Mouse (Mus musculus): ENCODE results near the gene Cebpg. TPM values are rescaled to one million over a fixed set of nuclear protein-coding genes. Genes with fewer than 3 reads are reported as not detected.

Cebpg gene
- total and polyA plus RNA-seq, 2 experiments from 2014 or later: 13.2 to 14.9 TPM

DNA sequence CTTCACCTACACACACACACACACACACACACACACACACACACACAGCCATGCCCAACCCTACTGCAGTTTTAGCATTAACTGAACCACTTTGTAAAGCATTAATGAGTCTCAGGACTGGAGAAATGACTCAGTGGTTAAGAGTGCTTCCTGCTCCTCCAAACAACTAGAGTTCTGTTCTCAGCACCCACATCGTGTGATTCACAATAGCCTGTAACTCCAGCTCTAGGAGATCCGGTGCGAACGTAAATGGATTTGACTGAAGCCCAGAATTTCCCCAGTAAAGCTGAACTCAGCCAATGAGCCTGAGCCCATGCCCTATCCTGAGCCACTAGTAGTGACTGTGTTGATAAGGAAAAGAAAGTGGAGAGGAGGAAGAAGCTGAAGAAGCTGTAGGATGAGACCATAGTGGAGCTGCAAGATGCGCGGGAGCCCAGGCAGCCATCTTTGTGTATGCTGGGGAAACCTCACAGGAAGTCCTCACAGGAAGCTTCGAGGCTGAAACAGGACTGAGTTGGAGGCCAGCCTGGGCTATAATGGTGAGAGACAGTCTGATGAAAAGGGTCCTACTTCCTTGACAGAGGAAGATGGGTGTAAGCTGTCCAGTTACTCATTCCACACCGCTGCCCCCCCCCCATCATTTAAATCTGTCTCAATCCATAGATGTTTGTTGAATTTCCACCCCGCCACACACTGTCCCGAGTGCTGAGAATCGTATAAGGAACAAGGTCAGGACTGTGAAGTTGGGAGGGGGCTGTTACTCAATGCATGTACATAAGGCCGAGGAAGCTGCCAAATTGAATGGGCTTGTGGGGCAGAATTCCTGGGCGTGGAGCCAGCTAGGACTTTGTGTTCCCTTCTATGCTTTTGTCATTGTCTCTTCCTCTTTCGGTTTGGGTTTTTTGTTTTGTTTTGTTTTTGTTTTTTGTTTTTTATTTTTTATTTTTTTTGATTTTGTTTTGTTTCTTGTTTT lies 8.2 kb upstream of the Cebpg start:
- ATAC-seq (no peak), DNase-seq (ENCODE audit: low spot score) (peak; percentile 73)
- no peak overlapping the region for H3K4me2 ChIP-seq (ENCODE audit: low read depth, low read length)
- H3K27ac ChIP-seq: no peak overlapping the region
- H3K9me3 ChIP-seq (ENCODE audit: low read length): no peaks in the 10 kb centered on the region
- 59% methylated on average over 14 of the region's 14 CpGs for WGBS
- H3K4me3 ChIP-seq (ENCODE audit: low read length): no peak overlapping the region
- no peak overlapping the region for H3K9ac ChIP-seq (replicated peaks; ENCODE audit: low read length)
- no peaks in the 10 kb centered on the region for H3K27me3 ChIP-seq (ENCODE audit: insufficient read depth, low read length)
- TF ChIP-seq CTCF (IDR thresholded peaks at IDR 0.05; ENCODE audit: low read depth): no peak
- H3K4me1 ChIP-seq (ENCODE audit: insufficient read depth, low read length): 0 out of 2 replicates have a peak, but pooled peaks cover 5% of the 10 kb centered on the region
- no peaks in the 10 kb centered on the region for H3K36me3 ChIP-seq (ENCODE audit: insufficient read depth, low read length)

DNA sequence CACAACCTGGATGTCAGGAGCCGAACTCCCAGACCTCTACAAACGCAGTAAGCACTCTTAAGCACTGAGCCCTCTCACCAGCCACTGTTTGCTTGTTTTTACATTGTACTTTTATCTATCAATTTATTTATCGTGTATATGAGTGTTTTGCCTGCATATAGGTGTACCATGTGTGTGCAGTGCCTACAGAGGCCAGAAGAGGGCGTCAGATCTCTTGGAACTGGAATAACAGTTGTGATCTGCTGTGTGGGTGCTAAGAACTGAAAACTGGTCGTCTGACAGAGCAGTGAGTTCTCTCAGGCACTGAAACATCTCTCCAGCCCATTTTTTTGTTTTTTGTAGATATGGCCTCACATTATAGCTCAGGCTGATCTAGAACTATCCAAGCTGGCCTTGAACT lies 3.1 kb upstream of the Cebpg start:
- DNase-seq (ENCODE audit: low spot score) (no peak), ATAC-seq (no peak)
- H3K4me3 ChIP-seq (ENCODE audit: low read length): no peak overlapping the region
- no peaks in the 10 kb centered on the region for H3K27me3 ChIP-seq (ENCODE audit: insufficient read depth, low read length)
- 72% methylated on average over 5 of the region's 5 CpGs for WGBS
- no peaks in the 10 kb centered on the region for H3K9me3 ChIP-seq (ENCODE audit: low read length)
- no peak overlapping the region for H3K9ac ChIP-seq (replicated peaks; ENCODE audit: low read length)
- no peak overlapping the region for H3K4me2 ChIP-seq (ENCODE audit: low read depth, low read length)
- H3K4me1 ChIP-seq (ENCODE audit: insufficient read depth, low read length): peaks cover 12% of the 10 kb centered on the region; the same call in 1 of the 2 replicates
- no peak overlapping the region for H3K27ac ChIP-seq
- no peaks in the 10 kb centered on the region for H3K36me3 ChIP-seq (ENCODE audit: insufficient read depth, low read length)
- peak; percentile 32 for TF ChIP-seq CTCF (IDR thresholded peaks at IDR 0.05; ENCODE audit: low read depth)

DNA sequence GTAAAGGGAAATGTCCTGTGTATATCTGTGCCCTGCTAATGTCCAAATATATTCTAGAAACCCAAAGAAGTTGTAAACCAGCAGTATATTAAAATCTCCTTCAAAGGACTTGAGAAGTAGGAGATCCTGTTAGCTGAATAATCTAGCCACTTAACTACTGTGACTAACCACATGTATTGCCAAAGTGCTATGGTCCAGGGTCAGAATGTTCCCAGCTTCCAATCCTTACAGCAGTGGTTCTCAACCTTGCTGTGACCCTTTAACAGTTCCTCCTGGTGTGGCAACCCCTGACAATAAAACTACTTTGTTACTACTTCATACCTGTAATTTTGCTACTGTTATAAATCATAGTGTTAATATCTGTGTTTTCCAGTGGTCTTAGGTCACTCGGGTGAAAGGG lies 2.0 kb upstream of the Cebpg start:
- Histone ChIP-seq H3K27ac (no peak overlapping the region), H3K36me3 (ENCODE audit: insufficient read depth, low read length) (no peaks in the 10 kb centered on the region), H3K9me3 (ENCODE audit: low read length) (no peaks in the 10 kb centered on the region), H3K4me2 (ENCODE audit: low read depth, low read length) (no peak overlapping the region), H3K9ac (replicated peaks; ENCODE audit: low read length) (no peak overlapping the region), H3K27me3 (ENCODE audit: insufficient read depth, low read length) (no peaks in the 10 kb centered on the region), H3K4me1 (ENCODE audit: insufficient read depth, low read length) (peaks cover 14% of the 10 kb centered on the region; the same call in 1 of the 2 replicates), H3K4me3 (ENCODE audit: low read length) (no peak overlapping the region)
- WGBS: 78% methylated on average over 1 of the region's 1 CpGs
- no peak for TF ChIP-seq CTCF (IDR thresholded peaks at IDR 0.05; ENCODE audit: low read depth)
- no peak for DNase-seq (ENCODE audit: low spot score)
- no peak for ATAC-seq

DNA sequence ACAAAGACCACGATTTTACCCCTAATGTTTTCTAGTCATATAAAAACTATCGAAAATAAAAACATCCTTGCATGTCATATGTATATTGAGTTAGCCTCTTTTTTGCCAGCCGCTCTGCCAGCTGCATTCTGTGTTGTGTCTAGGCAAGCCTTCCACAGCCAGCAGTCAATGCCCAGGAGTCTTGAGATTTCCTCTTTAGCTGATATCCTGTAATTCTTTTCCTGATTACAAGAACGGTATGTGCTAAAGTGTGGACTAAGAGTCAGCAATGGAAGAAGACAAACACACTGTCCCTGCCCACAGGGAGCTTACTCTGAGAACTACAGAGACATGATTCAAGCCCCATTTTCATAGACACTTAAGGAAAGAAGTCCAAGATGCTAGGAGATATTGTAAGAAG lies 1.2 kb upstream of the Cebpg start:
- H3K27me3 ChIP-seq (ENCODE audit: insufficient read depth, low read length): no peaks in the 10 kb centered on the region
- H3K9ac ChIP-seq (replicated peaks; ENCODE audit: low read length): no peak overlapping the region
- H3K27ac ChIP-seq: no peak overlapping the region
- peaks cover 14% of the 10 kb centered on the region; the same call in 1 of the 2 replicates for H3K4me1 ChIP-seq (ENCODE audit: insufficient read depth, low read length)
- H3K9me3 ChIP-seq (ENCODE audit: low read length): no peaks in the 10 kb centered on the region
- 85% methylated on average over 4 of the region's 4 CpGs for WGBS
- H3K36me3 ChIP-seq (ENCODE audit: insufficient read depth, low read length): no peaks in the 10 kb centered on the region
- ATAC-seq (no peak), DNase-seq (ENCODE audit: low spot score) (no peak)
- no peak for TF ChIP-seq CTCF (IDR thresholded peaks at IDR 0.05; ENCODE audit: low read depth)
- no peak overlapping the region for H3K4me3 ChIP-seq (ENCODE audit: low read length)
- H3K4me2 ChIP-seq (ENCODE audit: low read depth, low read length): no peak overlapping the region

DNA sequence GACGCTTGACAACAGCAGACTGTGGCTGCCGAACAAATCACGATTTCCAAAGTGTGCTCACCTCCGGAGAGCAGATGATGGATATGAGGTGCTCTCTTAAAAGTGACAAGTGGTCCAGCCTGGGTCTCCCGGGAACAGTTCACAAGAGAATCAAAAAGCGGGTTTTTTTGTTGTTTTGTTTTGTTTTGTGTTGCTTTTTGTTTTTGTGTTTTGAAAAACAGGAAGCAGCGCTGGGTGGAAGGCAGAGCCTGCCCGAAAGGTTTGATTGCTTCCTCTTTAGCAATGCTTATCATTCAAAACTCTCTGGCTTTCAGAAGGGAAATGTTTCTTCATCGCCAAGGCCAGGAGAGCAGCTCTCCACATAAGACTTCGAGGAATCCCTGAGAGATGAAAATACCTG lies 626 bp upstream of the Cebpg start:
- Histone ChIP-seq H3K4me2 (ENCODE audit: low read depth, low read length) (peak overlapping the region; percentile 74), H3K9ac (replicated peaks; ENCODE audit: low read length) (peak overlapping the region; percentile 95; the same call in 1 of the 2 replicates), H3K4me1 (ENCODE audit: insufficient read depth, low read length) (peaks cover 14% of the 10 kb centered on the region; the same call in 1 of the 2 replicates), H3K4me3 (ENCODE audit: low read length) (peak overlapping the region; percentile 94), H3K9me3 (ENCODE audit: low read length) (no peaks in the 10 kb centered on the region), H3K36me3 (ENCODE audit: insufficient read depth, low read length) (no peaks in the 10 kb centered on the region), H3K27ac (no peak overlapping the region; the same call in 1 of the 2 replicates), H3K27me3 (ENCODE audit: insufficient read depth, low read length) (no peaks in the 10 kb centered on the region)
- no peak for DNase-seq (ENCODE audit: low spot score)
- TF ChIP-seq CTCF (IDR thresholded peaks at IDR 0.05; ENCODE audit: low read depth): no peak
- WGBS: 23% methylated on average over 10 of the region's 10 CpGs
- peak; percentile 9; the same call in 1 of the 2 replicates for ATAC-seq

DNA sequence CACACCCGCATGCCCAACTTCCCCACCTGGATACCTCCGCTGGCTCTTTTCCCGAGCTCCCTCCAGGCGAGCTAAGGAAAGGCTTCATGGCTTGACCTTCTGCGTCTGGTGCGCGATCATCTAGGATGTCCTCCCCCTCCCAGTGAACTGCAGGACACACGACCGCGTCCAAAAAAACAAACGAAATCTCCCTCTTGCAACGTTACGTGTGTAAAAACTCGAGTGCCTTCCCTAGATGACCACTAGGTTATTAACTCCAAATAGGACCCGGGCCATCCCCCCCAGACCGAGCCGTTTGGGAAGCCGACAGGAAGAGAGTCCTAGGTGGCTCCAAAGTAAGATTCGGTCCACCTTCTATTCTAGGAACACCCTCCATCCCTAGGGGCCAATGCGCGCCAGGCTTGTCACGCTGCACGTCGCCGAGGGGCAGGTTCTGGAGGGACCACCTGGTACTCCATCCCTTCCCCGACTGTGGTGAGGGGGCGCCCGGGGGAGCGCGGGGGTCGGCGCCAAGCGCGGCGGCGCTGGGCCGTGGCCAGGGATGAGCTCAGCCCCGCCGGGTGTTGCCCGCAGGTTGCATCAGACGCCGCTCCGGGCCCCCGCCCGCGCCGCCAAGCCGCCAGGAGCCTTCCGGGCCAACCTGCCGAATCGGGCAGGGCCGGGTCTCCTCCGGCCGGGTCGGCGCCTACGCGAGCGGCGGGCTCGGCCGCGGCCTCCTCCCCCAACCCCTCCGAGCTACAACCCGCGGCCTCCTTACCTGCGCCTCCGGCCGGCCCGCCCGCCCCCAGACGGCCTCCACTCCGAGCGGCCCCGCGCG lies 546 bp downstream of the Cebpg start:
- no peaks in the 10 kb centered on the region for H3K27me3 ChIP-seq (ENCODE audit: insufficient read depth, low read length)
- peak overlapping the region; percentile 95 for H3K9ac ChIP-seq (replicated peaks; ENCODE audit: low read length)
- H3K9me3 ChIP-seq (ENCODE audit: low read length): no peaks in the 10 kb centered on the region
- peak; percentile 40; the same call in 1 of the 2 replicates for TF ChIP-seq CTCF (IDR thresholded peaks at IDR 0.05; ENCODE audit: low read depth)
- peak; percentile 91 for ATAC-seq
- peak overlapping the region; percentile 94 for H3K4me3 ChIP-seq (ENCODE audit: low read length)
- peak overlapping the region; percentile 91 for H3K27ac ChIP-seq
- peak overlapping the region; percentile 74 for H3K4me2 ChIP-seq (ENCODE audit: low read depth, low read length)
- peaks cover 18% of the 10 kb centered on the region for H3K4me1 ChIP-seq (ENCODE audit: insufficient read depth, low read length)
- WGBS: under 1% methylated on average over 45 of the region's 77 CpGs
- peak; percentile 71 for DNase-seq (ENCODE audit: low spot score)
- no peaks in the 10 kb centered on the region for H3K36me3 ChIP-seq (ENCODE audit: insufficient read depth, low read length)
